Mouse (Mus musculus) limb, embryonic 11.5 days (tissue): Measurements from ENCODE around the gene Kat5. TPM values are rescaled to one million over a fixed set of nuclear protein-coding genes. Genes with fewer than 3 reads are reported as not detected.
A peak's percentile ranks its signal among the peaks of the same experiment; 100 is the strongest.

Experiments
- ATAC-seq: fragments of 200-750 bp; cut with Nextera tagmentation; 2 replicates; pipeline ENCODE4 v1.8.0; 2017; ENCODE audit warnings: low read depth; ENCODE audit not compliant: insufficient number of reproducible peaks, low FRiP score, low TSS enrichment
- DNase-seq: peaks from one replicate; pipeline ENCODE4 v3.0.0-alpha.2; 2015; ENCODE audit warnings: low spot score
- H3K27ac ChIP-seq: fragments of 300-500 bp; sonication (generic); replicated peaks from 2 replicates; pipeline ENCODE4 v1.5.1; 2014; ENCODE audit warnings: low read depth, mild to moderate bottlenecking, low read length
- H3K27me3 ChIP-seq: fragments of 300-500 bp; sonication (generic); 2 replicates; pipeline ENCODE4 v1.6.1; 2014; ENCODE audit warnings: mild to moderate bottlenecking, low read length, mixed read lengths; ENCODE audit not compliant: control insufficient read depth, insufficient read depth
- H3K36me3 ChIP-seq: fragments of 300-500 bp; sonication (generic); 2 replicates; pipeline ENCODE4 v1.6.1; 2014; ENCODE audit warnings: mild to moderate bottlenecking, low read length, moderate library complexity, mixed read lengths; ENCODE audit not compliant: control insufficient read depth, insufficient read depth
- H3K4me1 ChIP-seq: fragments of 300-500 bp; sonication (generic); 2 replicates; pipeline ENCODE4 v1.6.1; 2014; ENCODE audit warnings: low read length, mixed read lengths; ENCODE audit not compliant: control insufficient read depth, insufficient read depth
- H3K4me2 ChIP-seq: fragments of 300-500 bp; sonication (generic); 2 replicates; pipeline ENCODE4 v1.6.1; 2014; ENCODE audit warnings: low read depth, mild to moderate bottlenecking, moderate library complexity; ENCODE audit not compliant: severe bottlenecking
- H3K4me3 ChIP-seq: fragments of 300-500 bp; sonication (generic); 2 replicates; pipeline ENCODE4 v1.5.1; 2014; ENCODE audit warnings: low read depth, low read length
- H3K9ac ChIP-seq: fragments of 300-500 bp; sonication (generic); 2 replicates; pipeline ENCODE4 v1.6.1; 2014; ENCODE audit warnings: mild to moderate bottlenecking, low read length
- H3K9me3 ChIP-seq: fragments of 300-500 bp; sonication (generic); 2 replicates; pipeline ENCODE4 v1.6.1; 2016; ENCODE audit warnings: low read length; ENCODE audit not compliant: control insufficient read depth
- WGBS: fragments of 180-500 bp; shearing (Covaris S2); extraction: QIAGEN DNeasy Blood & Tissue Kit; methylation state at CpG from one replicate; pipeline ENCODE4 v1.1.7; 2014; 5-methylcytosine and 5-hydroxymethylcytosine counted together
- polyA plus RNA-seq: library from polyadenylated mRNA; unstranded; fragments of >200 nt; fragmentation: Nextera tagmentation; extraction: Ambion mirVana; gene quantifications from 2 replicates; pipeline ENCODE4 v1.2.1, GENCODE M21; 2014

The Kat5 gene
- 33.6 and 36.6 TPM in 2 replicates for polyA plus RNA-seq

- Histone ChIP-seq H3K27me3 (no peaks in the 10 kb centered on the region), H3K9me3 (no peaks in the 10 kb centered on the region), H3K4me1 (peaks cover 8% of the 10 kb centered on the region; the same call in 1 of the 2 replicates), H3K9ac (peak within 1 kb of the TSS; percentile 83), H3K27ac (peak within 1 kb of the TSS; percentile 87), H3K4me2 (peak within 1 kb of the TSS; percentile 74), H3K36me3 (peaks cover 28% of the 10 kb centered on the region), H3K4me3 (peak within 1 kb of the TSS; percentile 65)
- ATAC-seq (peak; percentile 85), DNase-seq (peak; percentile 96)
- WGBS: under 1% methylated on average over 53 of the region's 55 CpGs
Observed at GRCm38 (mm10) chr19:5609547-5610404, at the start of gene Kat5. TSS of gene Kat5 (minus strand) at chr19:5610237.

- no peak overlapping the region for H3K27ac ChIP-seq
- no peak for ATAC-seq
- peak overlapping the region; percentile 85 for H3K4me2 ChIP-seq
- no peaks in the 10 kb centered on the region for H3K9me3 ChIP-seq
- peaks cover 11% of the 10 kb centered on the region; the same call in 1 of the 2 replicates for H3K36me3 ChIP-seq
- DNase-seq: peak; percentile 47
- peak overlapping the region; percentile 37 for H3K4me3 ChIP-seq
- no peaks in the 10 kb centered on the region for H3K27me3 ChIP-seq
- peak overlapping the region; percentile 49; the same call in 1 of the 2 replicates for H3K9ac ChIP-seq
- peaks cover 22% of the 10 kb centered on the region for H3K4me1 ChIP-seq
- 8% methylated on average over 43 of the region's 43 CpGs for WGBS
Observed at GRCm38 (mm10) chr19:5654720-5655298, 44.8 kb upstream of the Kat5 start.

DNA sequence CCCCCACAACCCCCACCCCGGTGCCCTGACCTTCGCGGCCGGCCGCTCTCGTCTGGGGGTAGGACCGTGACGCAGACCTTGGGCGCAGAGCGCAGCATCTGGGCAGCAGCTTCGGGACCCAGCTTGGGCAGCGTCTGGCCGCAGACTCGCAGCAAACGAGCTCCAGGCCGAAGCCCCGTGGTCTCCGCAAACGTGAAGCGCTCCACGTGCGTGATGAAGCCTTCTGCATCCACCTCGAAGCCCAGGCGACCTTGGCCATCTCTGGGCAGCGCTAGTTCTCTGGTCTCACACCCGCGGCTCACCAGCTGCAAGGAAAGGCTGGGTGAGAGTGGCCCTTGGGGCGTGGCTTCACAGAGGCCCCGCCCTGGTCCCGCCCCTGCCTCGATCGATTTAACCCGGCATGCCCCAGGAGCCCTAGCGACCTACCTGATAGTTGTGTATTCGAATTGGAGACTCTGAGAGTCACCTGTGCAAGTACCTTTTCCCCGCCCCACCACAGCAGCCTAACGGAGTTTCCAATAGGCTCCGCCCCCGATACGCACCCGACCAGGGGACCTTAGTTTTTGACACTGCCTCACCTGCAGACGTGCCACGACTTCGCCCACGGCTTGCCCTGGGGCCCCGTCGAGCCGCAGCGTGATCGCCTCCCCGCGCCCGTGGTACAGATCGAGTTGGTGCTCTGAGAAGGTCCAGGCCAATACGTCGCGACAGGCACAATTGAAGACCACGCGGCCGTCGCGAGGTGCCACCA, 44.1 kb upstream of the Kat5 start:
- Histone ChIP-seq H3K4me2 (peak overlapping the region; percentile 85), H3K27ac (no peak overlapping the region), H3K4me1 (peaks cover 22% of the 10 kb centered on the region), H3K27me3 (no peaks in the 10 kb centered on the region), H3K36me3 (peaks cover 10% of the 10 kb centered on the region; the same call in 1 of the 2 replicates), H3K4me3 (peak overlapping the region; percentile 37), H3K9me3 (no peaks in the 10 kb centered on the region), H3K9ac (peak overlapping the region; percentile 49)
- 4% methylated on average over 62 of the region's 62 CpGs for WGBS
- DNase-seq (peak; percentile 81), ATAC-seq (0 out of 2 replicates have a peak, but pooled peaks have one; percentile 44)

- Histone ChIP-seq H3K4me1 (peaks cover 28% of the 10 kb centered on the region), H3K27ac (no peak overlapping the region), H3K9ac (no peak overlapping the region), H3K9me3 (no peaks in the 10 kb centered on the region), H3K36me3 (peaks cover 8% of the 10 kb centered on the region; the same call in 1 of the 2 replicates), H3K4me2 (no peak overlapping the region), H3K27me3 (no peaks in the 10 kb centered on the region), H3K4me3 (no peak overlapping the region)
- ATAC-seq: no peak
- DNase-seq: no peak
- 79% methylated on average over 6 of the region's 6 CpGs for WGBS
Observed at GRCm38 (mm10) chr19:5652570-5652969, 42.5 kb upstream of the Kat5 start.

GRCm38 (mm10) chr19:5651502-5652274, 41.7 kb upstream of the Kat5 start:
- no peak for DNase-seq
- Histone ChIP-seq H3K4me1 (peaks cover 28% of the 10 kb centered on the region), H3K9me3 (no peaks in the 10 kb centered on the region), H3K36me3 (peaks cover 11% of the 10 kb centered on the region), H3K27ac (no peak overlapping the region), H3K27me3 (no peaks in the 10 kb centered on the region), H3K9ac (no peak overlapping the region), H3K4me2 (no peak overlapping the region), H3K4me3 (no peak overlapping the region)
- ATAC-seq: no peak
- WGBS: 60% methylated on average over 13 of the region's 13 CpGs

- ATAC-seq (no peak), DNase-seq (no peak)
- H3K9ac ChIP-seq: 0 out of 2 replicates have a peak overlapping the region, but pooled peaks have one; percentile 19
- no peaks in the 10 kb centered on the region for H3K9me3 ChIP-seq
- peaks cover 13% of the 10 kb centered on the region for H3K4me1 ChIP-seq
- 74% methylated on average over 6 of the region's 6 CpGs for WGBS
- peak overlapping the region; percentile 47; the same call in 1 of the 2 replicates for H3K4me2 ChIP-seq
- H3K36me3 ChIP-seq: peaks cover 19% of the 10 kb centered on the region
- no peaks in the 10 kb centered on the region for H3K27me3 ChIP-seq
- no peak overlapping the region for H3K4me3 ChIP-seq
- 0 out of 2 replicates have a peak overlapping the region, but pooled peaks have one; percentile 23 for H3K27ac ChIP-seq
Observed at GRCm38 (mm10) chr19:5649298-5649741, 39.3 kb upstream of the Kat5 start.

- Histone ChIP-seq H3K27me3 (no peaks in the 10 kb centered on the region), H3K36me3 (peaks cover 19% of the 10 kb centered on the region), H3K4me3 (peak overlapping the region; percentile 18; the same call in 1 of the 2 replicates), H3K4me2 (peak overlapping the region; percentile 47), H3K9ac (peak overlapping the region; percentile 5), H3K9me3 (no peaks in the 10 kb centered on the region), H3K27ac (peak overlapping the region; percentile 23), H3K4me1 (peaks cover 7% of the 10 kb centered on the region; the same call in 1 of the 2 replicates)
- peak; percentile 84 for DNase-seq
- ATAC-seq: peak; percentile 81
- WGBS: 14% methylated on average over 26 of the region's 26 CpGs
Observed at GRCm38 (mm10) chr19:5648401-5649297, 38.6 kb upstream of the Kat5 start.
